ENCODE assay signal across 21 mouse cellular contexts in the genomic region with DNA sequence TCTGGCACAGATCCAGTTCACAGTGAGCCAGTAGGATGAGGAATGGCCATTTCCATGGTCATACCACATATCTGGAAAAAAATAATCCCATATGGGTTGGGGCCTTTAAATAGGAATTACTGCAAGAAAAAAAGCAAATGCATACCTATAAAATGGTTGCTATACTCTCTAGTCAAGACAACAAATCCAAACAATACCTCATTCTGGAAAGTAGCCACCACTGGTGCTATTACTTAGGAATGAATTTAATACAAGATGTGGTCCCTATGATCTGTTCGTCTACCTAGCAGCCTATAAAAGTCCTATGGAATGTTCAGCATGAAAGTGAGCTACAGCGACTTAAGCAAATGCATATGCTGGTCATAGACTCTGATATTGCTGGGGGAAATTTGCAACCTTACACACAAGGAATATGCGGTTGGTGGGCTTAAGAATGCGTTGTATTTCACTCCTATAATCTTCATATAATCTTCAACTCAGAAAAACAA.
DNase-seq lines count a peak whose midpoint lies in the region; ATAC-seq and TF ChIP-seq lines count a peak whose summit lies in the region.
"Had no signal": no experiment of that assay in that cellular context is flagged by ENCODE, and none has a peak within 500 bp of the region (broad histone marks: within the 10 kb centered on the region; RNA-seq: fewer than 3 reads in every experiment).

No protein-coding gene starts in this region.

- peaks cover 12% of the 10 kb centered on the region for H3K4me1 ChIP-seq in limb, embryonic 13.5 days
- H3K4me1 ChIP-seq in limb, embryonic 10.5 days = no peaks in the 10 kb centered on the region
- peaks cover 6% of the 10 kb centered on the region; the same call in 1 of the 2 replicates for H3K4me1 ChIP-seq in limb, embryonic 14.5 days (ENCODE audit: control insufficient read depth, insufficient read depth, low read length)
- no peaks in the 10 kb centered on the region for H3K4me1 ChIP-seq in limb, embryonic 15.5 days

- H3K4me2 ChIP-seq in limb, embryonic 13.5 days (replicated peaks) = no peak overlapping the region
- H3K4me2 ChIP-seq in limb, embryonic 14.5 days (replicated peaks; ENCODE audit: low read depth, low read length, severe bottlenecking) = no peak overlapping the region
- no peak overlapping the region for H3K4me2 ChIP-seq in limb, embryonic 15.5 days

- no peak for TF ChIP-seq POLR2A in limb, embryonic 14.5 days (IDR thresholded peaks at IDR 0.05; ENCODE audit: borderline replicate concordance, extremely low read depth, insufficient read depth, insufficient read length)

- 0 out of 2 replicates have a peak overlapping the region, but pooled peaks have one; percentile 33 for H3K27ac ChIP-seq in limb, embryonic 13.5 days
- no peak overlapping the region for H3K27ac ChIP-seq in limb, embryonic 10.5 days
- H3K27ac ChIP-seq in limb, embryonic 14.5 days (replicated peaks; ENCODE audit: low read depth, low read length) = peak overlapping the region; percentile 19; the same call in 1 of the 2 replicates
- H3K27ac ChIP-seq in limb, embryonic 15.5 days = no peak overlapping the region

- no peaks in the 10 kb centered on the region for H3K27me3 ChIP-seq in limb, embryonic 13.5 days
- no peaks in the 10 kb centered on the region for H3K27me3 ChIP-seq in limb, embryonic 10.5 days (ENCODE audit: low read depth, poor library complexity, severe bottlenecking)
- no peaks in the 10 kb centered on the region for H3K27me3 ChIP-seq in limb, embryonic 14.5 days (ENCODE audit: control insufficient read depth, insufficient read depth, low read length)
- H3K27me3 ChIP-seq in limb, embryonic 15.5 days = no peaks in the 10 kb centered on the region
- H3K27me3 ChIP-seq: CH12.LX, Patski had no signal

- no peak overlapping the region for H3K9ac ChIP-seq in limb, embryonic 13.5 days
- H3K9ac ChIP-seq in limb, embryonic 14.5 days (ENCODE audit: low read depth, low read length, severe bottlenecking) = no peak overlapping the region
- H3K9ac ChIP-seq in limb, embryonic 15.5 days = no peak overlapping the region

- DNase-seq in limb, embryonic 10.5 days (ENCODE audit: low spot score) = no peak
- peak; percentile 19 for DNase-seq in forelimb bud, embryonic 11.5 days (ENCODE audit: low read depth, low spot score)
- peak; percentile 91 for DNase-seq in limb, embryonic 14.5 days (ENCODE audit: low spot score)
- DNase-seq in adrenal gland, postnatal 14 days = no peak
- no peak for DNase-seq in heart, postnatal 4 days
- no peak for DNase-seq in kidney, adult 18-20 months
- DNase-seq: adrenal gland, adult 2 months; adrenal gland, adult 8-10 months; adrenal gland, postnatal 10 days; adrenal gland, postnatal 25 days; B cell, adult 2 months; cerebellum, adult 11 months; cerebellum, adult 11-12 months; cerebellum, adult 18-20 months had no signal

- H3K4me3 ChIP-seq in limb, embryonic 13.5 days = no peak overlapping the region
- H3K4me3 ChIP-seq in limb, embryonic 10.5 days = no peak overlapping the region
- no peak overlapping the region for H3K4me3 ChIP-seq in limb, embryonic 14.5 days (replicated peaks; ENCODE audit: low read length)
- H3K4me3 ChIP-seq in limb, embryonic 15.5 days = no peak overlapping the region

- H3K36me3 ChIP-seq in limb, embryonic 13.5 days = no peaks in the 10 kb centered on the region
- H3K36me3 ChIP-seq in limb, embryonic 10.5 days = no peaks in the 10 kb centered on the region
- no peaks in the 10 kb centered on the region for H3K36me3 ChIP-seq in limb, embryonic 14.5 days (ENCODE audit: control insufficient read depth, insufficient read depth, low read length)
- H3K36me3 ChIP-seq in limb, embryonic 15.5 days = no peaks in the 10 kb centered on the region
- H3K36me3 ChIP-seq: G1E had no signal

- peak; percentile 86 for ATAC-seq in limb, embryonic 13.5 days (ENCODE audit: low FRiP score, low read depth)
- ATAC-seq in limb, embryonic 14.5 days (ENCODE audit: low FRiP score, low read depth) = peak; percentile 87
- ATAC-seq in limb, embryonic 15.5 days (ENCODE audit: insufficient number of reproducible peaks, low FRiP score, low TSS enrichment, low read depth) = peak; percentile 69; the same call in 1 of the 2 replicates
- ATAC-seq: activated CD4-positive, CD25-positive, alpha-beta regulatory T cell, adult 4 months; CD4-positive, CD25-positive, alpha-beta regulatory T cell, adult 4 months; Patski had no signal

- H3K9me3 ChIP-seq in limb, embryonic 13.5 days = no peaks in the 10 kb centered on the region
- H3K9me3 ChIP-seq in limb, embryonic 10.5 days (replicated peaks) = no peaks in the 10 kb centered on the region
- no peaks in the 10 kb centered on the region for H3K9me3 ChIP-seq in limb, embryonic 14.5 days (ENCODE audit: control insufficient read depth, low read length)
- no peaks in the 10 kb centered on the region for H3K9me3 ChIP-seq in limb, embryonic 15.5 days

- WGBS in limb, embryonic 13.5 days = 35% methylated on average over 4 of the region's 4 CpGs
- WGBS in limb, embryonic 10.5 days = 88% methylated on average over 4 of the region's 4 CpGs
- WGBS in limb, embryonic 14.5 days = 39% methylated on average over 4 of the region's 4 CpGs
- WGBS in limb, embryonic 15.5 days = 34% methylated on average over 4 of the region's 4 CpGs

Comparison
In these comparisons a context has a peak if more than half of its experiments do, and no peak if none do; other contexts are left out.
1. H3K27ac ChIP-seq: peak in limb, embryonic 13.5 days (single experiment) and limb, embryonic 14.5 days (single experiment); none in limb, embryonic 10.5 days (single experiment) and limb, embryonic 15.5 days (single experiment).
2. DNase-seq: peak in forelimb bud, embryonic 11.5 days (single experiment) and limb, embryonic 14.5 days (single experiment); none in limb, embryonic 10.5 days (single experiment), adrenal gland, postnatal 14 days (single experiment), heart, postnatal 4 days (single experiment) and kidney, adult 18-20 months (single experiment).
3. Peak in every context shown above with its lines, with median percentiles within 50 percentile points of each other: ATAC-seq.